Mouse (Mus musculus) ES-Bruce4 (cell line): ENCODE results near the gene Dnttip2.

Source experiments
- CTCF ChIP-seq: IDR thresholded peaks from one replicate; pipeline ENCODE4 v1.8.1; 2011; ENCODE audit warnings: low read depth, low read length
- POLR2A ChIP-seq: IDR thresholded peaks from one replicate; pipeline ENCODE4 v1.8.1; 2011; ENCODE audit warnings: low read length; ENCODE audit not compliant: insufficient read depth

DNA sequence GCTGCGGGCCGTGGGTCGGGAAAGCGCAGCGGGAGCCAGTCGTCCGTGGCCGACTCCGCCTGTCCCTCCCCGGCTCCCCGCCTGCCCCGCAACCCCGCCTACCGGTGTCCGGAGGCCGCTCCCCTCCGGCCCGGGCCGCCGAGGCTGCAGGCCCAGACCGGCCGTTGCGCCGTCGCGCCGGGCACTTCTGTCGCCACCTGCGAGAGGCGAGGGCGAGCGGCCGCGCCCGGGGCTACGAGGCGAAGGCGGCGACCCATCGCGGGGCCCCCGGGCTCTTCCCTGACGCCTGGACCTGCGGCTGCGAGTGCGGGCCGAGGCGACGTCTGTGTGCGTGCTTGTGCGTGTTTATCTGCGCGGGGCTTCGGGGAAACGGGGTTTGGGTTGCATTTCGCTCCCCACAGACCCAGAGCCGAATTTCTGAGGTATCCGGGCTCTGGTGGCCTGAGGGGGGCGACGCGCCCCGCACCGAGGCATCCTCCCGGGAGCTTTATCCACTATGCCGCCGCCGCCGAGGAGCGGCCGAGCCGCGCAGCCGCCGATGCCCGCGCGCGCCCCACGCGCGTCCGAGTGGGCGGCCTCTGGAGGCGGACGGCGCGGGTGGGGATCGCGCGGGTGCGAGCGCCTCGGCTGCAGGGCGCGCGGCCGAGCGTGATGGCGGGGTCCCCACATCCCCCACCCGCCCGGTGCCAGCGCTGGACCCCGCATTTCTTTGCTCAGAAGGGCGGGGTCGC, 19.2 kb downstream of the Dnttip2 start:
- TF ChIP-seq CTCF: no peak
- TF ChIP-seq POLR2A: no peak
